Mouse (Mus musculus): ENCODE data around the gene Ube2i.

GRCm38 (mm10) chr17:25320819-25321218 lies 46.4 kb upstream of the Ube2i start:
- TF ChIP-seq POLR2A (IDR thresholded peaks at IDR 0.05; ENCODE audit: insufficient read length, low read depth), result no peak
- no peak for TF ChIP-seq USF1 (IDR thresholded peaks at IDR 0.05; ENCODE audit: low read depth)
- TF ChIP-seq MYOD1 (IDR thresholded peaks at IDR 0.05; ENCODE audit: control insufficient read depth in 1 of 3, insufficient read length in 2 of 3, low read depth in 2 of 3), result no peak
- no peak for TF ChIP-seq MAX (IDR thresholded peaks at IDR 0.05; ENCODE audit: low read depth)
- no peak for TF ChIP-seq MYOG (IDR thresholded peaks at IDR 0.05; ENCODE audit: control insufficient read depth in 1 of 3, insufficient read depth in 1 of 3, insufficient read length in 2 of 3, low read depth in 2 of 3)
- TF ChIP-seq TCF12 (IDR thresholded peaks at IDR 0.05; ENCODE audit: insufficient read depth, poor library complexity, severe bottlenecking), result no peak
- TF ChIP-seq E2F4 (IDR thresholded peaks at IDR 0.05; ENCODE audit: insufficient read depth), result no peak
- no peak for TF ChIP-seq REST (IDR thresholded peaks at IDR 0.05; ENCODE audit: insufficient read depth, insufficient read length)
- no peak for TF ChIP-seq POLR2AphosphoS2 (IDR thresholded peaks at IDR 0.05; ENCODE audit: insufficient read length, low read depth)
- no peak for TF ChIP-seq CEBPB (IDR thresholded peaks at IDR 0.05; ENCODE audit: insufficient read depth, poor library complexity, severe bottlenecking)
- TF ChIP-seq TCF3 (IDR thresholded peaks at IDR 0.05; ENCODE audit: insufficient read length, low read depth), result no peak

Data from myocyte (in vitro differentiated cells).